Mouse (Mus musculus) liver (tissue): ENCODE results near the gene Hmcn1.

ENCODE experiments used
- DNase-seq: peaks from one replicate; pipeline ENCODE4 v3.0.0-alpha.2; 2020; ENCODE audit warnings: mixed read lengths

Hmcn1 gene

GRCm38 (mm10) chr1:150775742-150776141 is 217.5 kb downstream of the Hmcn1 start:
- DNase-seq: no peak

GRCm38 (mm10) chr1:150772958-150773357 is 220.3 kb downstream of the Hmcn1 start:
- no peak for DNase-seq

- no peak for DNase-seq
These were observed 222.2 kb downstream of the Hmcn1 start for GRCm38 (mm10) chr1:150770948-150771521.

- DNase-seq: no peak
These were observed 223.4 kb downstream of the Hmcn1 start for GRCm38 (mm10) chr1:150769836-150770235.

GRCm38 (mm10) chr1:150761678-150762077 is 231.6 kb downstream of the Hmcn1 start:
- no peak for DNase-seq

GRCm38 (mm10) chr1:150760801-150761331 is 232.4 kb downstream of the Hmcn1 start:
- DNase-seq: no peak

- DNase-seq: peak; percentile 9
These were observed 233.7 kb downstream of the Hmcn1 start for GRCm38 (mm10) chr1:150759476-150760079.

- no peak for DNase-seq
These were observed 239.3 kb downstream of the Hmcn1 start for GRCm38 (mm10) chr1:150753920-150754319.

- DNase-seq: no peak
These were observed 244.5 kb downstream of the Hmcn1 start for GRCm38 (mm10) chr1:150748783-150749182.

GRCm38 (mm10) chr1:150747771-150748170 is 245.5 kb downstream of the Hmcn1 start:
- DNase-seq: no peak

- no peak for DNase-seq
These were observed 250.0 kb downstream of the Hmcn1 start for GRCm38 (mm10) chr1:150743097-150743843.

- DNase-seq: no peak
These were observed 250.7 kb downstream of the Hmcn1 start for GRCm38 (mm10) chr1:150742376-150743087.

- DNase-seq: no peak
These were observed 281.8 kb downstream of the Hmcn1 start for GRCm38 (mm10) chr1:150711438-150711837.

GRCm38 (mm10) chr1:150706502-150706901 is 286.7 kb downstream of the Hmcn1 start:
- DNase-seq: no peak

GRCm38 (mm10) chr1:150697749-150698148 is 295.5 kb downstream of the Hmcn1 start:
- DNase-seq: no peak

- no peak for DNase-seq
These were observed 311.2 kb downstream of the Hmcn1 start for GRCm38 (mm10) chr1:150682044-150682443.

GRCm38 (mm10) chr1:150681433-150681832 is 311.8 kb downstream of the Hmcn1 start:
- no peak for DNase-seq

- DNase-seq: no peak
These were observed 312.2 kb downstream of the Hmcn1 start for GRCm38 (mm10) chr1:150681006-150681405.

GRCm38 (mm10) chr1:150680345-150680744 is 312.9 kb downstream of the Hmcn1 start:
- DNase-seq: no peak

- no peak for DNase-seq
These were observed 347.9 kb downstream of the Hmcn1 start for GRCm38 (mm10) chr1:150645314-150645713.

GRCm38 (mm10) chr1:150639522-150639921 is 353.7 kb downstream of the Hmcn1 start:
- DNase-seq: no peak

- DNase-seq: no peak
These were observed 360.7 kb downstream of the Hmcn1 start for GRCm38 (mm10) chr1:150632506-150632905.

- no peak for DNase-seq
These were observed 361.4 kb downstream of the Hmcn1 start for GRCm38 (mm10) chr1:150631856-150632171.
